Mouse (Mus musculus) adrenal gland, postnatal 14 days (tissue): ENCODE data around the gene Nek2. TPM values are rescaled to one million over a fixed set of nuclear protein-coding genes. Genes with fewer than 3 reads are reported as not detected.

Experiments
- DNase-seq: peaks from one replicate; pipeline ENCODE4 v3.0.0; 2021; ENCODE audit warnings: mixed read lengths
- long read RNA-seq, 2 experiments: library from polyadenylated mRNA; stranded (forward); transcript quantifications; one replicate each; pipeline ENCODE4 v2.0.0; 2021
- total RNA-seq: library from RNA; stranded (reverse); gene quantifications from 2 replicates; pipeline ENCODE4 v1.2.3, GENCODE M21; 2021

Gene Nek2
- total RNA-seq, result 9.3 and 10.0 TPM in 2 replicates
- long read RNA-seq, experiment 1, transcript Nek2-201 (8 exons, 3,227 nt), result major isoform, 17 of 26 reads
- long read RNA-seq, experiment 1, partial matches to known transcripts, result 5 of 26 reads
- long read RNA-seq, experiment 1, other reads (novel, unspliced or antisense), result 4 of 26 reads
- long read RNA-seq, experiment 2, transcript Nek2-201 (8 exons, 3,227 nt), result major isoform, 7 of 9 reads
- long read RNA-seq, experiment 2, partial matches to known transcripts, result 0 of 9 reads
- long read RNA-seq, experiment 2, other reads (novel, unspliced or antisense), result 2 of 9 reads

GRCm38 (mm10) chr1:191821326-191822091 lies at the start of gene Nek2:
Nek2 (plus strand) TSS chr1:191821444.
- DNase-seq, result peak; percentile 99

- DNase-seq, result peak; percentile 24
Observed at GRCm38 (mm10) chr1:191774106-191774505, 47.1 kb upstream of the Nek2 start.

- no peak for DNase-seq
Observed at GRCm38 (mm10) chr1:191775116-191775515, 46.1 kb upstream of the Nek2 start.

GRCm38 (mm10) chr1:191777521-191777920 lies 43.7 kb upstream of the Nek2 start:
- DNase-seq, result no peak

DNA sequence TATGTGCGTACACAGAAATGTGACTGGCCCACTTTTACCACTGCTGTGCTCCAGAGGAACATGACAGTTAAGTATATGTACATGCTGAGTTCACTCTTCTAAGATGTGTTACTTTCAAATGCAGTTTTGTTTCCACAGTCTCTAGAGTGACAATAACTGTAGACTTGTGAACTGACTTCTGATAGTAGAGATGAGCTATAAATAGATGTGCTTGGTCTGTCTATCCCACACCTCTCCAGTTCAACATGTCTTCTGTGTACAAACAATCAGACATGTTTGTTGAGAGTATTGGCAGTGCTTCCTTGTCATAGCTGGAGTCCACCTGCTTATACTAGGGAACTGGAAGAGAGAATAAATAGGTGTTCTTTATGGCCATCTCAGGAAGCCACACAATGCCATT lies 40.8 kb upstream of the Nek2 start:
- no peak for DNase-seq

DNA sequence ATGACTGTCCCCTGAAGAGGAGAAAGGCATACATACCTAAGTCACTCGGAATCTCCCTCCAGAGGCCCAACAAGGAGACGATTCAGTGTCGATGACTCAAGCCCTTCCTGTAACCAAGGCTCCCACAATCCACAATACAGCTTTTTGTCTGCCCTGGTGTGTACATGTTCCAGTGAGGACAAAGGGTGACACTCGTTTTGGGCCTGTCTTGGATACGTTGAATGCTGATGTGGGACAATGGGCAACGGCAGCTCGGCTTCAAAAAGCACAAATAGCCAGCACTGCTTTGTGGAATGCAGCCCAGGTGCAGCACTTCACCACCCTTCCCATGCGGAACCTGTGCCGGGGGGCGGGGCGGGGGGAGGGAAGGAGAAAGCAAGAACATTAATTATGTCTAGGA lies 36.1 kb upstream of the Nek2 start:
- DNase-seq, result no peak

DNA sequence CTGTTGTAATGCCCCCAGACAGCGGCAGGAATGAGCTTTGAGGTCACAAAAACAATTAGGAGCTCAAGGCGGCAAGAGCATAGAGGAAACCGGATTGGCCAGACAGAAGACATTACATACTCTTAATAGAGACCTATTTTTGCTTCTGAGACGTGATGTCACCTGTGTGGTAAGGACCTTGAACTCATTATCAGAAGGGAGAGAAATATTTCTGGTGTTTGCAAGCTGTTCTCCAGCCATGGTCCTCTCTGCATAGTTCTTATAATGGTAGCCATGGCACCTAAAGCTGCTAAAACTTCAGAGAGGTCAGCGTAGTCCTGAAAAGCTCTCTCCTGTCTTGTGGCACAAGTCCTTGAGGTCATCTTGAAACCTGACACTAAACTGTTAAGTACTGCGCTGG lies 35.0 kb upstream of the Nek2 start:
- DNase-seq, result no peak

GRCm38 (mm10) chr1:191787379-191787778 lies 33.9 kb upstream of the Nek2 start:
- no peak for DNase-seq

DNA sequence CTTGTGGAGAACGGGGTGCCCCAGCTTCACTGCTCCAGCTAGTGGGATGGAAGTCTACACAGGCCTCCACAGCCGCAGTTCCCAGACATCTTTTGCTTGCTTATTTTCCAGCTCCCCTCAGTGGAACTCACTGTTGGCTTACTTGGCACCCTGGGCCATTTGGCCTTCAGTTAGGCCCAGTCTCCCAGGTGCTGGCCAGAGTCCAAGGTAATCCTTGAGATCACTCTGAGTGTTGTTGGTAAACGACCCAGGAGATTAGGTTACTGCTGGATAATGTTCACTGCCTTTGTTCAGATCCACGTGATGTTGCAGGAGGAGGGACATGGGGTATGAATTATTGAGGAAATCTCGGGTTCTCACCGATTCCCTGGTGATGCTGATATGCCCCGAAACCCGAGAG lies 28.3 kb upstream of the Nek2 start:
- peak; percentile 74 for DNase-seq

DNA sequence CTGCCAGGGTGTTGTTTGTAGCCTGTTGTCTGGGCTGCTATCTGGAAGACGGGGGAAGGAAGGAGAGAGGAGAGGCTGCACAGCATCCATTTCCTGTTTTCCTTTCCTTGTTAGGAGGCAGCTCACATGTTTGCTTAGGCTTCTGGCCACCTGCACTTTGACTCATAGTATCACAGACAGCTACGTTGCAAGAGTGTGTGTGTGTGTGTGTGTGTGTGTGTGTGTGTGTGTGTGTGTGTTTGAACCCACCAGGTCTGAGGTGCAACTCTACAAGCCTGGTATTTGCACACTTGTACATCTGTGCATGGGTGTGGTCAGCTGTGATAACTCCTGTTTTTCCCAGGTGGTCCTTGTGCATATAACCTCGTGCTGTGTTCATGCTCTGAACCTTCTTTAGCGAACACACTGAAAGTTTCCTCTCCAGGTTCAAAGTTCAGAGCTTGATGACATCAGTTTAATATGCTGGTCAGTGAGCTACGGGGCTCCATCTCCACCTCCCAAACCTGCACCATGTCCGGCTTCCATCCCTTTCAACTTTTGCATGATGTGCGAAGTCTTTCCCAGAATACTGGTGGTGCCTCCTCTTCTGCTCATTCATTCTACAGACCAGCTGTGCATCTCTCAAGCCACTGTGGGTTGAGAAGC lies 27.2 kb upstream of the Nek2 start:
- no peak for DNase-seq

DNA sequence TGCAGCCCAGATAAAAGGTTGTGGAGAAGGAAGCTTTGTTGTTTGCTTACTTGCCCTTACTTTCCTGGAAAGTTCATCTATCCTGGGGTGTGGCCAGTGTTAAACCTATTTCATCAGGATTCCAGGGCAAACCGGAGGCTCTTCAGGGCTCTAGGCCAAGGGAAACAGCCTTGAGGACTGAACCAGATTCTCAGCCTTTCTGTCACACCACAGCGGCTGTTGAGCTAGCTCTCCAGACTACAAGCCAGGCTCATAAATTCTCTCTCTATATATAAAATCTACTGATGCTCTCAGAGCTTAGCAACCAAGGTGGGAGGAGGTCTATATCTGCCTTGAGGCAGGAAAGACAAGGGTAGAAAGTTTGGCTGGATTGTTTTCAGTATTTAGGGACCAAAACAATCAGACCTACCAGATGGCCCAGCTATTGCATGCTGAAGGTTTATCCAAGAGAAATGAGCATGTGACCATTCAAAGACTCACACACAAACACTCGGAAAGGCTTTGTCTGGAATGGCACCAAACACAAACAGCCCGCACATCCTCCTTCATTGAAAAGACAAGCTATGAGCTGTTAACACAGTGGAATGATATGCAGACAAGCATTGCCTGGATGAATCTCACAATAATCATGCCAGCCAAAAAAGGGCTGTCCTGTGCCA lies 24.9 kb upstream of the Nek2 start:
- no peak for DNase-seq

DNA sequence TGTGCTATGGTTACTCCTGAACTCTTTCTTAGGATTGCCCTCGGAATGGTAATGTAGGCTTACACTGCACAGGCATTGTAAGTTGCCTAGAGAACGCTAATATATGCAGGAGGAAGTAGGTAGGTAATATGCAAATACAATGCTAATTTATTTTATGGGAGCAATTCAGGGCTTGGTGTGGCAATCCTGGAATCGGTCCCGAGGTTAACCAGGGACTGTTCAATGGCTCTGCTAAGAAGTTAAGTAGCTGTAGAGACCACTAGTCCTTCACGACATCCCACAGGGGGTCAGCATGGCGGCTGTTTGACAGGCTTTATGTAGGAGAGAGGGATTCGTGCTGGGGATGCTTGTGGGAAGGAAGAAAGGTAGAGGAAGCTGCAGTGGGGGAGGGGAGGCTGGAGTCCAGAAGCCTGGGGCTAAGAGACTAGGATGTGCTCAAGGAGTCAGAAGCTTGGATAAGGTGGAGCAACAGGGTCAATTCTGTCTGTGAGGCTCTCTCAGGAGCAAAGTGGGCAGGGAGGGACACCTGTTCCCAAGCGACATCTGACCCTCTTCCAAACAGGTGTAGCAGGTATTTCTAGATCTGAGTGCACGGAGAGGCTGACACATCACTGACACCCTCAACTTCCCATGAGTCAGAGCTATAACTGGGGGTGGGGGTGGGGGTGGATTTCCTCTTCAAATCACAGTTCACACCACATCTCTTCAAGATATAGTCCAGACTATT lies 19.0 kb upstream of the Nek2 start:
- DNase-seq, result no peak

DNA sequence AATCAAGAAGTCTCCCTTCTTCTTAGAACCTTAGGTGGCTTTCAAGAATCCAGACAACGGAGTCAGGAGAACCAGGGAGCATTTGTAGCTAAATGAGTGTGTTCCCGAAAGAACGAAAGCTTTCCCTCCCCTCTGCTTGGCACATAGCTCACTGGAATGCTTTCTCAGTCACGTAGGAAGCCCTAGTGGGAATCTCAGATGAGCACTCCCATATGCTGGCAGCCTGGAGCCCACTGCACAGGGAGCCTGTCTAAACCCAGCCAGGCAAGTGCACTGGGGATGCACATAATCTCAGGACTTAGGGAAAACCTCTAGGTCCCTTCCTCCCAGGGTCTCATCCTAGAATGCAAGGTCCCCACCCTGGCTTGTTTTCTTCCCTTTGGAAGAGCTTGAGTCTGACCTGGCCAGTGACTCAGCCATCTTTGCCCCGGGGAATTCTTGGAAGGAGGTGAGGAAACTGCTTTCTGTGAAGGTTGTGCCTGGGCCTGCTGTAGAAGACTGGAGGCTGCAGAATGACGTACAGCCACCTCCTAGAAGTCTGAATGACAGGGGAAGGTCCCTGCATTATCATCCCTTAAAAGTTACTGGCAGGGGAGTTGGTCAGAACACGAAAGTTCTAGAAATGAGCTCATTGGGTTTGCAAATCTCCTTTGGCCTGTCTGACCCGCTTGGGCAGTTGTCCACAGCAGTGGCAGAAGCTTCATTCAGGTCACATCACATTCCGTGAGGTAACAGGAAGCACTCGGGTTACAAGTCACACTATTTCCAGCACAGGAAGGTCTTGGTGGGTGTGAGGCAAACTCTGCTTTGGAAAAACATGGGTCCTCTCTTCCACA lies 18.2 kb upstream of the Nek2 start:
- DNase-seq, result peak; percentile 34

DNA sequence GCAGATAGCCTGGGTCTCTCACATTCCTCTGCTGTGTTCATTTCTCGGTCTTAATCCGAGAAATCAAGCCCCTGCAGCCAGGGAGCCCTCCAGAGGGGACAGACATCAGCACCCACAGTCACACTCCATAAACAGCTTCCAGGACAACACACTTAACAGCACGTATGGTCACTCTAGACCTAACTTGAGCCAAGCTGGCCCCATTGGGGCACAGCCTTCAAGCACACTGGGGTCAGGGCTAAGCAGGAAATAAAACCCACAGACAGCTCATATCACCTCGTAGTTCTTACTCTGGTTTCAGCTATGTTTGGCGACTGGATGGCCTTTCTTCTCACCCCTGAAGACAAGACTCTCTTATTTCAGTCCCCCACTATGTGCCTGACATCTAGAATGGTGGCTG lies 16.5 kb upstream of the Nek2 start:
- no peak for DNase-seq

- DNase-seq, result no peak
Observed at GRCm38 (mm10) chr1:191805788-191806187, 15.5 kb upstream of the Nek2 start.

GRCm38 (mm10) chr1:191806740-191807139 lies 14.5 kb upstream of the Nek2 start:
- no peak for DNase-seq

GRCm38 (mm10) chr1:191807979-191808378 lies 13.3 kb upstream of the Nek2 start:
- no peak for DNase-seq

GRCm38 (mm10) chr1:191808688-191809223 lies 12.5 kb upstream of the Nek2 start:
- DNase-seq, result peak; percentile 60

DNA sequence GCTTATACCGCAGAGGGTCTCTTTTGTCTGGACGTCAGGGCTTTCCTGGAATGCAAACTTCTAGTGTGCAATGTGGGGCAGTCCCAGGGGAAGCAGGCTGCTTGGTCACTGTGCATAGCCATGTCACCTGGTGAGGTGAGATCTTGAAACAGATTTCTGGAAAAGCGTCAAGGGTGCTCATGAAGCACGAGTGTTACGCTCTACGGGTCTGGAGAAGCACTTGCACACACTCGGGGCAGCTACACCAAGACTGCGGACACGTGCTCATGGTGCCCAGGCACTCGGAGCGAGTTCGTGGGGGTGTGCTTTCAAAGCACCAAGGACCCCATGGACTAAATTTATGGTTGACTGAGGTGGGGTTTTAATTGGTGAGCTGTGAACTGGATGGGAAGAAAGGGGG lies 9.5 kb upstream of the Nek2 start:
- no peak for DNase-seq

- DNase-seq, result no peak
Observed at GRCm38 (mm10) chr1:191812949-191813691, 8.1 kb upstream of the Nek2 start.
